Mouse (Mus musculus) embryonic facial prominence, embryonic 11.5 days (tissue): ENCODE measurements around the gene Tnip1. TPM values are rescaled to one million over a fixed set of nuclear protein-coding genes. Genes with fewer than 3 reads are reported as not detected.
A peak's percentile ranks its signal among the peaks of the same experiment; 100 is the strongest.

ENCODE experiments used
- ATAC-seq: fragments of 200-750 bp; cut with Nextera tagmentation; replicated peaks from 2 replicates; pipeline ENCODE4 v1.8.0; 2017; ENCODE audit warnings: low read depth; ENCODE audit not compliant: insufficient number of reproducible peaks, low FRiP score, low TSS enrichment
- DNase-seq: peaks from one replicate; pipeline ENCODE4 v3.0.0-alpha.2; 2015; ENCODE audit warnings: low spot score
- H3K27ac ChIP-seq: fragments of 300-500 bp; sonication (generic); replicated peaks from 2 replicates; pipeline ENCODE4 v1.5.1; 2014; ENCODE audit warnings: mild to moderate bottlenecking, low read depth, low read length, control low read depth
- H3K27me3 ChIP-seq: fragments of 300-500 bp; sonication (generic); 2 replicates; pipeline ENCODE4 v1.6.1; 2014; ENCODE audit warnings: mild to moderate bottlenecking, low read length, moderate library complexity, mixed read lengths; ENCODE audit not compliant: control insufficient read depth, insufficient read depth
- H3K36me3 ChIP-seq: fragments of 300-500 bp; sonication (generic); replicated peaks from 2 replicates; pipeline ENCODE4 v1.6.1; 2014; ENCODE audit warnings: low read depth, mild to moderate bottlenecking, low read length, moderate library complexity, mixed read lengths; ENCODE audit not compliant: control insufficient read depth, insufficient read depth
- H3K4me1 ChIP-seq: fragments of 300-500 bp; sonication (generic); 2 replicates; pipeline ENCODE4 v1.6.1; 2014; ENCODE audit warnings: low read length, mixed read lengths; ENCODE audit not compliant: control insufficient read depth, insufficient read depth
- H3K4me2 ChIP-seq: fragments of 300-500 bp; sonication (generic); 2 replicates; pipeline ENCODE4 v1.6.1; 2014; ENCODE audit warnings: low read depth, mild to moderate bottlenecking, control low read depth, low read length, moderate library complexity
- H3K4me3 ChIP-seq: fragments of 300-500 bp; sonication (generic); 2 replicates; pipeline ENCODE4 v1.5.1; 2014; ENCODE audit warnings: low read depth, low read length, control low read depth
- H3K9ac ChIP-seq: fragments of 300-500 bp; sonication (generic); replicated peaks from 2 replicates; pipeline ENCODE4 v1.6.1; 2014; ENCODE audit warnings: mild to moderate bottlenecking, control low read depth, low read length
- H3K9me3 ChIP-seq: fragments of 300-500 bp; sonication (generic); replicated peaks from 2 replicates; pipeline ENCODE4 v1.6.1; 2016; ENCODE audit warnings: mild to moderate bottlenecking, low read length, inconsistent platforms, mixed read lengths; ENCODE audit not compliant: control insufficient read depth
- WGBS: fragments of 180-500 bp; shearing (Covaris S2); extraction: QIAGEN DNeasy Blood & Tissue Kit; methylation state at CpG from one replicate; pipeline ENCODE4 v1.1.7; 2014; 5-methylcytosine and 5-hydroxymethylcytosine counted together
- polyA plus RNA-seq: library from polyadenylated mRNA; unstranded; fragments of >200 nt; fragmentation: Nextera tagmentation; extraction: Ambion mirVana; gene quantifications from 2 replicates; pipeline ENCODE4 v1.2.1, GENCODE M21; 2014

Gene Tnip1
- polyA plus RNA-seq, 1 experiment from 2014 or later: 9.1 TPM

GRCm38 (mm10) chr11:54977385-54977937, 14.7 kb upstream of the Tnip1 start:
- no peak for DNase-seq
- H3K27me3 ChIP-seq: no peaks in the 10 kb centered on the region
- no peak overlapping the region for H3K27ac ChIP-seq
- no peaks in the 10 kb centered on the region for H3K4me1 ChIP-seq
- no peak for ATAC-seq
- H3K36me3 ChIP-seq: no peaks in the 10 kb centered on the region; the same call in 1 of the 2 replicates
- H3K9ac ChIP-seq: no peak overlapping the region
- H3K4me3 ChIP-seq: no peak overlapping the region
- WGBS: 69% methylated on average over 6 of the region's 6 CpGs
- H3K9me3 ChIP-seq: no peaks in the 10 kb centered on the region
- no peak overlapping the region for H3K4me2 ChIP-seq

GRCm38 (mm10) chr11:54976351-54976750, 13.6 kb upstream of the Tnip1 start:
- H3K4me2 ChIP-seq: no peak overlapping the region
- no peak for ATAC-seq
- H3K36me3 ChIP-seq: no peaks in the 10 kb centered on the region
- H3K4me3 ChIP-seq: no peak overlapping the region
- no peaks in the 10 kb centered on the region for H3K4me1 ChIP-seq
- DNase-seq: no peak
- no peak overlapping the region for H3K9ac ChIP-seq
- H3K9me3 ChIP-seq: no peaks in the 10 kb centered on the region
- WGBS: 93% methylated on average over 2 of the region's 2 CpGs
- H3K27me3 ChIP-seq: no peaks in the 10 kb centered on the region
- no peak overlapping the region for H3K27ac ChIP-seq

GRCm38 (mm10) chr11:54975756-54976155, 13.0 kb upstream of the Tnip1 start:
- H3K9me3 ChIP-seq: no peaks in the 10 kb centered on the region
- no peak for ATAC-seq
- H3K36me3 ChIP-seq: no peaks in the 10 kb centered on the region
- 89% methylated on average over 2 of the region's 2 CpGs for whole genome bisulfite sequencing
- DNase-seq: no peak
- H3K27ac ChIP-seq: no peak overlapping the region
- H3K4me1 ChIP-seq: no peaks in the 10 kb centered on the region
- H3K9ac ChIP-seq: no peak overlapping the region
- no peak overlapping the region for H3K4me3 ChIP-seq
- H3K27me3 ChIP-seq: no peaks in the 10 kb centered on the region
- H3K4me2 ChIP-seq: no peak overlapping the region

GRCm38 (mm10) chr11:54975340-54975739, 12.6 kb upstream of the Tnip1 start:
- ATAC-seq (no peak), DNase-seq (no peak)
- no peaks in the 10 kb centered on the region for H3K27me3 ChIP-seq
- no peak overlapping the region for H3K4me3 ChIP-seq
- H3K9ac ChIP-seq: no peak overlapping the region
- H3K9me3 ChIP-seq: no peaks in the 10 kb centered on the region
- H3K36me3 ChIP-seq: no peaks in the 10 kb centered on the region
- H3K27ac ChIP-seq: no peak overlapping the region
- no peaks in the 10 kb centered on the region for H3K4me1 ChIP-seq
- H3K4me2 ChIP-seq: no peak overlapping the region
- WGBS: 85% methylated on average over 5 of the region's 5 CpGs

GRCm38 (mm10) chr11:54974639-54975038, 11.9 kb upstream of the Tnip1 start:
- Histone ChIP-seq H3K9me3 (no peaks in the 10 kb centered on the region), H3K4me2 (no peak overlapping the region), H3K4me1 (no peaks in the 10 kb centered on the region), H3K9ac (no peak overlapping the region), H3K4me3 (no peak overlapping the region), H3K27me3 (no peaks in the 10 kb centered on the region), H3K36me3 (no peaks in the 10 kb centered on the region), H3K27ac (no peak overlapping the region)
- 86% methylated on average over 4 of the region's 4 CpGs for WGBS
- DNase-seq (no peak), ATAC-seq (no peak)

- H3K36me3 ChIP-seq: no peaks in the 10 kb centered on the region
- H3K9me3 ChIP-seq: no peaks in the 10 kb centered on the region
- DNase-seq: peak; percentile 23
- H3K9ac ChIP-seq: no peak overlapping the region
- no peaks in the 10 kb centered on the region for H3K4me1 ChIP-seq
- H3K27me3 ChIP-seq: no peaks in the 10 kb centered on the region
- no peak for ATAC-seq
- no peak overlapping the region for H3K27ac ChIP-seq
- WGBS: 73% methylated on average over 8 of the region's 8 CpGs
- H3K4me2 ChIP-seq: no peak overlapping the region
- no peak overlapping the region for H3K4me3 ChIP-seq
Observed at GRCm38 (mm10) chr11:54973481-54974212, 10.9 kb upstream of the Tnip1 start.

GRCm38 (mm10) chr11:54972789-54973188, 10.1 kb upstream of the Tnip1 start:
- Histone ChIP-seq H3K4me3 (no peak overlapping the region), H3K9ac (no peak overlapping the region), H3K27ac (no peak overlapping the region), H3K4me1 (no peaks in the 10 kb centered on the region), H3K27me3 (no peaks in the 10 kb centered on the region), H3K36me3 (no peaks in the 10 kb centered on the region), H3K4me2 (no peak overlapping the region), H3K9me3 (no peaks in the 10 kb centered on the region)
- WGBS: 58% methylated on average over 6 of the region's 6 CpGs
- DNase-seq (no peak), ATAC-seq (no peak)

GRCm38 (mm10) chr11:54972049-54972723, 9.5 kb upstream of the Tnip1 start:
- Histone ChIP-seq H3K4me3 (no peak overlapping the region), H3K27ac (no peak overlapping the region), H3K27me3 (no peaks in the 10 kb centered on the region), H3K9ac (no peak overlapping the region), H3K9me3 (no peaks in the 10 kb centered on the region), H3K4me1 (no peaks in the 10 kb centered on the region), H3K36me3 (no peaks in the 10 kb centered on the region), H3K4me2 (no peak overlapping the region)
- no peak for DNase-seq
- WGBS: 58% methylated on average over 4 of the region's 4 CpGs
- no peak for ATAC-seq
